Mouse (Mus musculus): ENCODE data around the gene Wipf1.

Gene Wipf1

DNA sequence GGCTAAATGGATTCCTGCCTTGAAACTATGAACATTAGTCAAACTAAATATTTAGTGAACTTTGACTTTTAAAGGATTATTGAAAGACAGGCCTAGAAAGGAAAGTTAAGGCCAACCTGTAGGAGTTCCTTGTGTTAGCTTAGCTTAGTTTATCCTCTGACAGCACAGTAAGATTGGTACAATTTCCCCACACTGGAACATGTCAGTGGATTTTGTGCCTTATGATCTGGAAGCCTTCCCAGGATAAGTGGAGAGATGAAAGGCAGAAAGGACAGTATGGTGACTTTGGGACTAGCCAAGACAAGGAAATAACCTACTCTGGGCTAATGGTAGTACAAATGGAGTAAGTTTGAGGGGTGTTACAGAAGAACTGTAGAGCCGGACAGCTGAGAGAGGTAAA, 141.7 kb downstream of the Wipf1 start:
- no peak for DNase-seq (ENCODE audit: low read depth, low spot score)

DNA sequence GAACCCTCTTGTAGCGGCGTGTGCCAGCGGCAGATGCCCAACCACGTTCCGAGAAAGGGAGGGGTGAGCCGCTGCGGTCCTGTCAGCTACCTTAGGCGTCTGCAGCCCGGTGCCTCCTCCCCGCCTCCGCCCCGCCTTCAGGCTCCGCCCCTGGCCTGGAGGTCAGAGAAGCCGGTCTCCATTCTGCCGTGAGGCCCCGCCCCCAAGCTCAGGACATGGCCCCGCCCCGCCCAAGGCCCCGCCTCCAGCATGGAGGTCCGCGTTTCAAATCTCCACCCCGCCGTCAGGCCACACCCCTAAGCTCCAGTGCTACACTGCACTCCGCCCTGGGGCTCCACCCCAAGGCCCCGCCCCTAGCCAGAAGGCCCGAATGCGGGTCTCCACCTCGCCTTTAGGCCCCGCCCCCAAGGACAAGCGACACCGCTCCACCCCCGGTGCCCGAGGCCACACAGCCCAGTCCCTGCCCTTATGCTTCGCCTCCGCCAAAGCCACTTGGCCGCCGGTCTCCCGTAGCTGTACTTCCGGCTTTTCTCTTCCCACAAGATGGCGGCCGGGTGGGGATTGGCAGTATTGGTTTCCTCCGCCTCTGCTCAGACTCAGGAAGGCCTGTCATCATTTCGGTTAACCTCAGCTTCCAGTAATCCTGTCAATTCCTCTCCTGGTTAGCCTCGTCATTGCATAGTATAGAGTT, 143.0 kb downstream of the Wipf1 start, which contains the start of gene Gpr155:
Gene Gpr155, minus strand, starts transcription at position 217 of the 691 bp plus-strand sequence.
- peak; percentile 100 for DNase-seq (ENCODE audit: low read depth, low spot score)

DNA sequence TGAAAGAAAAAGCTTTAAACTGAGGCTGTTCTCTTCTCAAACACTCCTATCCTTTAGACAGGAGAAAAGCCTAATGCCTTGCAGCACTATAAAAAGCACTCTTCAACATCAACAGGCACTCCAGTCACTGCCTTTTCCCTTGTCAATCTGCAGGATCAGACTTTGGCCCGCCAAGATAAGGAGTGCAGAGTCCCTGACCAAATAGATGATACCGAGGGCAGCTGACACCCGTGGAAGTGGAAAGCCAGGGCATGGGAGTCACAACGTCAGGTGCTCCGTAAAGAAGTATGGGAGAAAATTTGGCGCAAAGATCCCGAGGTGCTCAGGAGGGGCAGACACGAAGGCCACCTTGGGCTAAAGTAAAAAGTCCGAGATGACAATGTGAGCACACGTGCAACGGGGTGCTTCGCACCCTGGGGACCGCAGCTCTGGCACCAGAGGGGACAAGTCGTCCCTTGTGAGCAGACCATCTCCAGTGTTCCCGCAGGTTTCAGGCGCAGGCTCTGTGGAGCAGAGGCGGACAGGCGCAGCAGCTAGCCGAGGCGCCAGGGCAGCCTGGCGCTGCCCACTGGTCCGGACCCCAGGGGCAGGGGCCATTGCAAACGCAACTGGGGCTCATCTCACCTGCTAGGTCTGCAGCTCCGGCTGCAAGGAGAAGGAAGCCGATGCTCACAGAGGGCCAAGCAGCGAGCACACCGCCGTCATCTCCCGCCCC, 143.7 kb downstream of the Wipf1 start:
- no peak for DNase-seq (ENCODE audit: low read depth, low spot score)

DNA sequence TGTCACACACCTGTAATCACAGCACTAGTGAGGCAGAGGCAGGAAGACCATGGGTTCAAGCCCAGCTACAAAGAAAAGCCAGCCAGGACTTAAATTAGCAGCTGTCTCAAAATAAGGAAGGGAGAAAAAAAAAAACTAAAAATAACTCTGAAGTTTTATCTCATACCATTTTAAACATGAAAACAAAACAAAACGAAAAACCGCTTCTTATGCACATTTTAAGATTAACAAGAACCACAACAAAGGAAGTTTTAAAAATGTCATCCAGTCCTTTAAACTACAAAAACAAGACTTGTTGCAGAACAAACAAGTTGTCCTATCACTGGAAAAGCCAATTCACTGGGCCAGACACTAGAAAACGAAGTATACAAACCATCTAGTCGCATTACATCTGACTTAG, 144.4 kb downstream of the Wipf1 start:
- DNase-seq (ENCODE audit: low read depth, low spot score): no peak

DNA sequence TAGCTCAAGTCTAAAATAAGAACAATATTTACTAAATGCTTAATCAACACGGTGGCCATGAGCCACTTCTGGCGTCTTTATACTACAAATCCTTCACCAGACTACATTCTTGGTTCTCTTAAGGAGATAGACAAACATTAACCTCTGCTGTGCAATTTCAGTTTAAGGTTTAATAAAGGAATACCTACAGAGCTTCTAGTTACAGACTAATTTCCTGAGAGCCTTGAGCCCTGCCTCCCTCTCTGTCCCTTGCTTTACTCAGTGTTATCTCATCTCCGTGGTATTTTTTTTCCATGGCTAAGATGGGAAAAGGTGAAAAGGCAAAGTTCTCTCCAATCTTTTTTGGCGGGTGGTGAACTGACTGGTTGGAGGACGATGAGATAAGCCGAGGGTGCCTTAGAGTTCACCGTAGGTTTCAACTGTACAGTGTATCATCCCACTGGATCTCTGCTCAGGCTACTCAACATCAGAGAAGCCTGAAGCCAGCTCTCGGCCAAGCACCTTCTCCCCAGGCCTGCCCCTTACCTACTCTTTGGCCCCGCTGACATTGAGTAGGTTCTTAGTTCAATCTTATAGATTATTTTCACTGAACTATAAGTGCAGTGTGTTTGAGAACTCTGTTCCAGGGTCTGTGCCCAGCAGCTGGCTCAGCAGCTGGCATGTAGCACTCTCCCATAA, 149.1 kb downstream of the Wipf1 start:
- DNase-seq (ENCODE audit: low read depth, low spot score): no peak

DNA sequence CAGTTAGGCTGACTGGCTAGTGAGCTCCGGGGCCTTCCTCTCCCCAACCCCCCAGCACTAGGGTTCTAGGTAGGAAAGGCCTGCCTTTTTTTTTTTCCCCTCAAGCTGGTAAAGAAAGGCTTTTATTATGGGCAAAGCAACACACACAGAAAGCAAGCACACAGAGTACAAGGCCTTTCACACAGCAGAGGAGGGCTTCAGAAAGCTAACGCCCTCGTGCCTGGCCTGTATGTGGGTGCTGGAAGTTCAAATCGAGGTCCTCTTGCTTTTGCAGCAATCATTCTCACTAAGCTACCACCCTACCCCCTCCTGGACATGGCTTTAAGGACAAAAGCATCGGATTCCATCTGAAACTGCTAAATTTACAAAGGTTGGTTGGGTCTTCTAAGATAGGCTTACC, 149.9 kb downstream of the Wipf1 start:
- DNase-seq (ENCODE audit: low read depth, low spot score): no peak

All from skeletal muscle tissue, adult 2 months (tissue).